Mouse (Mus musculus): Measurements from ENCODE around the gene Ttc34.

- TF ChIP-seq CTCF (IDR thresholded peaks at IDR 0.05; ENCODE audit: borderline replicate concordance, control insufficient read depth, extremely low read depth, insufficient read depth, low read length, poor library complexity) (no peak), POLR2A (IDR thresholded peaks at IDR 0.05; ENCODE audit: control insufficient read depth, extremely low read depth, insufficient read depth, low read length, poor library complexity) (no peak)
These were observed 34.5 kb downstream of the Ttc34 start for GRCm38 (mm10) chr4:154871757-154872251.
